Mouse (Mus musculus): ENCODE data around the gene Commd3. TPM values are rescaled to one million over a fixed set of nuclear protein-coding genes. Genes with fewer than 3 reads are reported as not detected.
A peak's percentile ranks its signal among the peaks of the same experiment; 100 is the strongest.

Gene Commd3
- 217 and 235 TPM in 2 replicates for polyA plus RNA-seq (2015; fragmentation: Nextera tagmentation; extraction: Ambion mirVana)

DNA sequence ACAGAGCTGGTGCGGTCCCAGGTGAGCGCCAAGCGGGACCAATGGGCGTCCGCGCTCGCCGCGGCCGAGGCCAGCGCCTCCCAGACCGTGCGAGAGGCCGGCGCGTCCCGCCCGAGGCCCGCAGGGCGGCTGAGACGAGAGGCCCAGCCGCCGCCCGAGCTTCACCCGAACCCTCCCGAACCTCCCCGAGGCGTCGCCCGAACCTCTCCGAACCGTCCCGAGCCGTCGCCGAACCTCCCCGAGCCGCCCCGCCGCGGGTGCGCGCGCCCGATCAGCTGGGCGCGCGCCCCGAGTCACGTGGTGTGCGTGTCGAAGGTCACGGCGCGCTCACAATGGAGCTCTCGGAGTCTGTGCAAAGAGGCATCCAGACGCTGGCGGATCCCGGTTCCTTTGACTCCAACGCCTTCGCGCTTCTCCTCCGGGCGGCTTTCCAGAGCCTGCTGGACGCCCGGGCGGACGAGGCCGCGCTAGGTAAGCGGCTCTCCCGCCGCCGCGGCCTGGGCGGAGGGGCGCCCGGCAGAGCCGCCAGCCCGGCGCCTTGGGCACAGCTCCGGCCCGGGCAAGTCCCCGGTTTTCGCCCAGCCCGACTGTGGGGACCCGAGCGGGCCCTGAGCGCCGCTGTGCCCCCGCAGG is at the start of gene Commd3:
Gene Commd3, plus strand, starts transcription at position 252 of the 633 bp plus-strand sequence.
- H3K4me3 ChIP-seq (replicated peaks): peak within 1 kb of the TSS; percentile 91
- peak within 1 kb of the TSS; percentile 97 for H3K9ac ChIP-seq
- no peaks in the 10 kb centered on the region for H3K4me1 ChIP-seq (replicated peaks)
- ATAC-seq: peak; percentile 92
- peak within 1 kb of the TSS; percentile 98 for H3K27ac ChIP-seq
- no peaks in the 10 kb centered on the region for H3K9me3 ChIP-seq
- peak within 1 kb of the TSS; percentile 85 for H3K4me2 ChIP-seq (replicated peaks)
- under 1% methylated on average over 90 of the region's 91 CpGs for WGBS
- no peaks in the 10 kb centered on the region for H3K36me3 ChIP-seq
- no peaks in the 10 kb centered on the region for H3K27me3 ChIP-seq (replicated peaks)

DNA sequence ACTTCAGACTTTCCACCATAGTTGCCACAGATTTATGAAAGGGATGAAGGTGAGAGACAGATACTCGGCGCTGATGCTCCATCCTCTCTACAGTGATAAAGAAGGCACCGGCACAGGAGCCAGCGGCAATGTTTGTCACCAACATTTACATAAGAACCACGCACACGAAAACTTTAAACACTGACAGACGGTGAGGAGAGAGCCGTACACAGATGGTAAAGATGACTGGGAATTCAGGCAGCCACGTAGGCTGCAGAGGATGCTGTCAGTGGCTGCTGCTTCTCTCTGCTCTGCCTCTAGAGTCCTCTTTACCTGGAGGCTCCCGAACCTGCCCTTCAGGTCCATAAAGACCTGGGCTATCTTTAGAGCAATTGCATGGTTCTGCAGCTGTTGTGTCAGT is 49.0 kb upstream of the Commd3 start:
- Histone ChIP-seq H3K27ac (no peak overlapping the region), H3K9ac (no peak overlapping the region), H3K9me3 (no peaks in the 10 kb centered on the region), H3K4me2 (replicated peaks) (no peak overlapping the region), H3K4me1 (replicated peaks) (no peaks in the 10 kb centered on the region), H3K27me3 (replicated peaks) (no peaks in the 10 kb centered on the region), H3K36me3 (no peaks in the 10 kb centered on the region), H3K4me3 (replicated peaks) (no peak overlapping the region)
- WGBS: 50% methylated on average over 10 of the region's 10 CpGs
- ATAC-seq: no peak

DNA sequence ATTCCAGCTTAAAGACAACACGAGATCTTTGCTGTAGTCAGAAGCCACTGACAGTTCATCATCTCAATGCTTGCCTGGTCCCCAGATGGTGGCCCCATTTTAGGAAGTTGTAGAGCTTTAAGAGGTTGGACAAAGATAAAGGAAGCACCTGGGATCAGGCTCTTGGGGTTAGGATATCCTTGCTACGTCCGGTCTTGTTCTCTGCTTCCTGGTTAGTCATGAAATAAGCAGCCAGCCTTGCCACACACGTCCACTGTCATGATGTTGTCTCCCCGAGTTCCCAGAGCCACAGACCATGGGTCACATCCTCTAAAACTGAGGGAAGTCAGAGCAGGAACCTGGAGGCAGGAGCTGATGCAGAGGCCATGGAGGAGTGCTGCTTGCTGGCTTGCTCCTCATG is 41.6 kb upstream of the Commd3 start:
- H3K4me1 ChIP-seq (replicated peaks): no peaks in the 10 kb centered on the region
- no peak overlapping the region for H3K4me3 ChIP-seq (replicated peaks)
- 66% methylated on average over 5 of the region's 5 CpGs for WGBS
- no peak overlapping the region for H3K4me2 ChIP-seq (replicated peaks)
- H3K36me3 ChIP-seq: no peaks in the 10 kb centered on the region
- H3K9me3 ChIP-seq: no peaks in the 10 kb centered on the region
- no peak overlapping the region for H3K9ac ChIP-seq
- H3K27me3 ChIP-seq (replicated peaks): no peaks in the 10 kb centered on the region
- no peak overlapping the region for H3K27ac ChIP-seq
- ATAC-seq: no peak

DNA sequence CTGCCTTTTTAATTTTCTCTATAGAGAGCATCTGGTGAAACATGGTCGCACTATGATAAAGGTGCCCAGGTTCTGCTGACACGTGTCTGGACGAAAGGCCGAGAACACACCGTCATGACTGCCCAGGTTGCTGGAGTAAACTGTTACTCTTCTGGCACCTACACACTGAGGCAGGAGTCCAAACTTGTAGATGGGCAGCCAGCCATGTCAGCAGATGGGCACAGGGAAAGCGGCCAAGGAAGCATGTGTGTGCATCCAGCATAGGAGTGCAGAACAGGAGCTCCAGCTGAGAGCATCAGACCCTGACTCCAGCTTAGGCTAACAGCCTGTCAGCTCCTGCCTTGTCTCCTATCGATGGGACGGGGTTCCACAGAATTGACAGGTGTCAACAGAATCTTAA is 37.1 kb upstream of the Commd3 start:
- H3K27ac ChIP-seq: no peak overlapping the region
- 85% methylated on average over 8 of the region's 8 CpGs for WGBS
- no peaks in the 10 kb centered on the region for H3K4me1 ChIP-seq (replicated peaks)
- no peak overlapping the region for H3K4me2 ChIP-seq (replicated peaks)
- no peaks in the 10 kb centered on the region for H3K27me3 ChIP-seq (replicated peaks)
- no peaks in the 10 kb centered on the region for H3K9me3 ChIP-seq
- H3K9ac ChIP-seq: no peak overlapping the region
- H3K4me3 ChIP-seq (replicated peaks): no peak overlapping the region
- ATAC-seq: no peak
- no peaks in the 10 kb centered on the region for H3K36me3 ChIP-seq

DNA sequence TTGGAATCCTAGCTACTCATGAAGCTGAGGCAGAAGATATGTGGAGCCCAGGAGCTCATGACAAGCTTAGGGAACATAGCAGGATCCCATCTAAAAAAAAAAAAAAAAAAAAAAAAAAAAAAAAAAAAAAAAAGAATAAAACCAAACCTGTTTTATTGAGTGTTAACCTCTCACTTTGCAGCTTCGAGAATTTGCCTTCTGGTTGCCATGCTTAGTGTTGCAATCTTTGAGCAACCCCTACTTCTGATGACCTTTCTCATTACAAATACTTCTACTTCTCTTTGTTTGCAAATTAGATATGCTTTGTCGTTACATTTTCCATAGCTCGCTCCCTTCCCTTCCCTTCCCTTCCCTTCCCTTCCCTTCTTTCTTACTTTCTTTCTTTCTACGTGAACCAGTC is 23.6 kb upstream of the Commd3 start:
- ATAC-seq: no peak
- no peaks in the 10 kb centered on the region for H3K4me1 ChIP-seq (replicated peaks)
- no peak overlapping the region for H3K4me2 ChIP-seq (replicated peaks)
- 81% methylated on average over 4 of the region's 4 CpGs for WGBS
- no peaks in the 10 kb centered on the region for H3K27me3 ChIP-seq (replicated peaks)
- no peaks in the 10 kb centered on the region for H3K9me3 ChIP-seq
- H3K27ac ChIP-seq: no peak overlapping the region
- H3K9ac ChIP-seq: no peak overlapping the region
- H3K36me3 ChIP-seq: no peaks in the 10 kb centered on the region
- H3K4me3 ChIP-seq (replicated peaks): no peak overlapping the region

DNA sequence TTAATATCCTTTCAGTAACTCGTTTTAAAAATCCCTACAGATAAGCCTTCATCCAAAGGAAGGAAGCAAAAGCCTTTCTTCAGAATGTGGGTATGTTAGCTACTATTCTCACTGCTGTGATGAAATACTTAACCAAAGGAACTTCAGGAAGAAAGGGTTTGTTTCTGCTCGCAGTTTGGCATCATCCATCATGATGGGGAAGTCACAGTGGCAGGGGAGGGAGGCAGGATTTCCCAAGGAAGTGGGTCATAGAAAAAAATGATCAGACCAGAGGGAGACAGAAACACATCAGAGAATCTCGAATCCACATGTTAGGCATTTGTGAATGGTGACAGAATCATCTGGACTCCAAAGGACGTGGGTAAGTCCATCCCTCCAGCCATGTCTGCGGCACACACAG is 17.4 kb upstream of the Commd3 start:
- Histone ChIP-seq H3K4me2 (replicated peaks) (no peak overlapping the region), H3K9ac (no peak overlapping the region), H3K36me3 (no peaks in the 10 kb centered on the region), H3K27me3 (replicated peaks) (no peaks in the 10 kb centered on the region), H3K27ac (no peak overlapping the region), H3K4me3 (replicated peaks) (no peak overlapping the region), H3K4me1 (replicated peaks) (no peaks in the 10 kb centered on the region), H3K9me3 (no peaks in the 10 kb centered on the region)
- ATAC-seq: no peak
- 65% methylated on average over 5 of the region's 5 CpGs for WGBS

DNA sequence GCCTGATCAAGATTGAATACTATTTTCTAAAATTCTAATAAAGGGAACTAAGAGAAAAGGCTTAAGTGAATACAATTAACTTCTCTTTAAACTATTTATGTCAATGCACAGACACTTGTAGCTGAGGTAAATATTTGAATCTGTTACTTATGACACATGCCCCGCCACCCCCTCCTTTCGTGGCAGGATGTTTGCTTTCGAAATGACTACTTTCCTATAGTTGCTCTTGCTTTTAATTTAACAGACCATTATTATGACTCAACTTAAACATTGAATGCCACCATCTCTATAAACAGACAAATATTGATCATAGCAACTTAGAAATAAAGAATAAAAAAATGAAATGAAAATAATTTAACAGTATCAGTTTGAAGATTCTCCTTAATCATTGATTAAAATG is 8.2 kb upstream of the Commd3 start:
- Histone ChIP-seq H3K4me2 (replicated peaks) (no peak overlapping the region), H3K9ac (no peak overlapping the region), H3K27ac (no peak overlapping the region), H3K4me3 (replicated peaks) (no peak overlapping the region), H3K4me1 (replicated peaks) (no peaks in the 10 kb centered on the region), H3K36me3 (no peaks in the 10 kb centered on the region), H3K27me3 (replicated peaks) (no peaks in the 10 kb centered on the region), H3K9me3 (no peaks in the 10 kb centered on the region)
- no peak for ATAC-seq
- 59% methylated on average over 3 of the region's 3 CpGs for WGBS

DNA sequence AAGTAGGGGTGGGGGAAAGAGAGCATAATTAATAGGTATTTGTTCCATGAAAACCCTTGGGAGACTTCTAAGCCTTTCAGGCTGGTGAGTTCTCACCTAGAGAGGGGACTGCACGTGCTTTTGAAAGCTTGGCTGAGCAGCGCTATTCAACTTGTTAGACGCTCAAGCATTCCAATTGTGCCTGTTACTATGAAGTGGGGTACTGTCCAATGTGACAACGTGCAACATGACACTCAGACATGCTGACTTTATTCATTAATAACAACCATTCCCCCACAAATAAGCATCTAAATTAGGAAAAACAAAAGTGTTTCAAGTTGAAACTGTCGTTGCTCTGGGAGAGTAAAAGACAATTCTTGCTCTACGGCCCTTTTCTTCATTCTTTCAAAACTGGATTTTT is 1.1 kb upstream of the Commd3 start:
- Histone ChIP-seq H3K27me3 (replicated peaks) (no peaks in the 10 kb centered on the region), H3K9me3 (no peaks in the 10 kb centered on the region), H3K9ac (no peak overlapping the region), H3K4me1 (replicated peaks) (no peaks in the 10 kb centered on the region), H3K4me2 (replicated peaks) (no peak overlapping the region), H3K4me3 (replicated peaks) (no peak overlapping the region), H3K36me3 (no peaks in the 10 kb centered on the region), H3K27ac (no peak overlapping the region)
- 68% methylated on average over 6 of the region's 6 CpGs for WGBS
- ATAC-seq: no peak

DNA sequence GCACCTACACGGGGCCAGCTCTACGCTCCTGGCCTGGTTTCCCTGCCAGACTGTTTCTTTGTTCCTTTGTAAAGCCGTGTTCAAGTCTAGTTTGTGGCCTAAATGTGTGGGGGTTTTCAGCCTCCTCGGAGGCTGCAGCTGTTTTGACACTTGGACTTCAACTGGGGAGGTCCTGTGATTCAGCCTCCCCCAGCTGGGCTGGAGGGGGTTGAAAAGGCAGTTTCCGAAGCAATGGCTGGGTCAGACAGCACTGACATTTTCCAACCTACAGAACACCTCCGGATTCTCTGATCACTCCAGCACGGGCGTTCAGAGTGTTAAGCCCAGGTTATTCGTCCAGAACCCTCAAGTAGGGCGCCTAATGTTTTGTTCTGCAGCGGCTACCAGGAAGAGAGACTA is 581 bp downstream of the Commd3 start:
- Histone ChIP-seq H3K4me1 (replicated peaks) (no peaks in the 10 kb centered on the region), H3K9me3 (no peaks in the 10 kb centered on the region), H3K36me3 (no peaks in the 10 kb centered on the region), H3K27me3 (replicated peaks) (no peaks in the 10 kb centered on the region), H3K4me2 (replicated peaks) (peak overlapping the region; percentile 85), H3K4me3 (replicated peaks) (peak overlapping the region; percentile 91), H3K27ac (peak overlapping the region; percentile 98), H3K9ac (peak overlapping the region; percentile 97)
- WGBS: under 1% methylated on average over 11 of the region's 11 CpGs
- no peak for ATAC-seq

DNA sequence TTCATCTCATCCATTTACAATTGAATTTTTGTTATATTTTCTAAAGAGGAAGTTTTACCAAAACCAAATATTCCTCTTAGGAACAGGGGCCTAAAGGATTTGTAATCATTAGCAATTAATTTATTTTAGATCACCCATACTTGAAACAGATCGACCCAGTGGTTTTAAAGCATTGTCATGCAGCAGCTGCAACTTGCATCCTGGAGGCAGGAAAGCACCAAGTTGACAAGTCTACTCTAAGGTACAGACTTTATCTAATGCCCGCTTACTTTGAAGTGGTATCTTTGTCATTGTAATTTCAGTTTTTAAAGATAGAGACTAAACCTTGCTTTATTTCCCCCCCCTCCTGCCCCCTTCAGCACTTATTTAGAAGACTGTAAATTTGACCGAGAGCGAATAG is 1.6 kb downstream of the Commd3 start:
- 67% methylated on average over 4 of the region's 4 CpGs for WGBS
- H3K4me3 ChIP-seq (replicated peaks): no peak overlapping the region
- no peaks in the 10 kb centered on the region for H3K36me3 ChIP-seq
- H3K9me3 ChIP-seq: no peaks in the 10 kb centered on the region
- peak overlapping the region; percentile 85; the same call in 1 of the 2 replicates for H3K4me2 ChIP-seq (replicated peaks)
- no peaks in the 10 kb centered on the region for H3K27me3 ChIP-seq (replicated peaks)
- no peak overlapping the region for H3K27ac ChIP-seq
- peaks cover 6% of the 10 kb centered on the region; the same call in 1 of the 2 replicates for H3K4me1 ChIP-seq (replicated peaks)
- H3K9ac ChIP-seq: no peak overlapping the region
- no peak for ATAC-seq

DNA sequence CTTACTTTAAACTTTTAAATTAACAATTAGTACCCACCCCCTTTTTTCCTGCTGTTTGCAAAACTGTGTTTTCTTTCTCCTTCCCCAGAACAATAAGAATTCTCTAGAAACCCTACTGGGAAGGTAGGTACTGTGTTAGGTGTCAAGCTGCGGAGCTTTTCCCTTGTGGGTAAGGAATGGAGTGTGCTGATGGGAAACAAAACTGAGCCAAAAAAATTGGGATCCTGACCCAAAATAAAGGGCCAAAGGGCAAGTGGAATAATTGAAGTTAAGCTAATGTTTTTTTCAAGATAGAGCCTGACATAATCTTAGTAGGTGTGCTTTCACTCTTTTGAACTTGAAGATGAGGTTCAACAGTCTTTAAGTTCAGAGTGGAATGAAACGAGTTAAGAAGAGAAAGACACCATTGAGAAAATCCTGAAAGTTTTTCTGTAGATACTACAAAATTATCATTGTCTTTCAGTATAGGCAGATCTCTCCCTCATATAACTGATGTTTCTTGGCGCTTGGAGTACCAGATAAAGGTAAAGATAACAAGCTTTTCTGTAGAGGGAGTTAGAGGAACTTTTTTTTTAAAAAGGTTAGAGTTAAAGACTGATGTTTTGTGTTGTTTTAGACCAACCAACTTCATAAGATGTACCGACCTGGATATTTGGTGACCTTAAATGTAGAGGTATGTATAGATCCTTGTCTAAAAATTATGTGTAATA is 2.2 kb downstream of the Commd3 start:
- 83% methylated on average over 4 of the region's 4 CpGs for WGBS
- ATAC-seq: no peak
- no peak overlapping the region for H3K4me3 ChIP-seq (replicated peaks)

DNA sequence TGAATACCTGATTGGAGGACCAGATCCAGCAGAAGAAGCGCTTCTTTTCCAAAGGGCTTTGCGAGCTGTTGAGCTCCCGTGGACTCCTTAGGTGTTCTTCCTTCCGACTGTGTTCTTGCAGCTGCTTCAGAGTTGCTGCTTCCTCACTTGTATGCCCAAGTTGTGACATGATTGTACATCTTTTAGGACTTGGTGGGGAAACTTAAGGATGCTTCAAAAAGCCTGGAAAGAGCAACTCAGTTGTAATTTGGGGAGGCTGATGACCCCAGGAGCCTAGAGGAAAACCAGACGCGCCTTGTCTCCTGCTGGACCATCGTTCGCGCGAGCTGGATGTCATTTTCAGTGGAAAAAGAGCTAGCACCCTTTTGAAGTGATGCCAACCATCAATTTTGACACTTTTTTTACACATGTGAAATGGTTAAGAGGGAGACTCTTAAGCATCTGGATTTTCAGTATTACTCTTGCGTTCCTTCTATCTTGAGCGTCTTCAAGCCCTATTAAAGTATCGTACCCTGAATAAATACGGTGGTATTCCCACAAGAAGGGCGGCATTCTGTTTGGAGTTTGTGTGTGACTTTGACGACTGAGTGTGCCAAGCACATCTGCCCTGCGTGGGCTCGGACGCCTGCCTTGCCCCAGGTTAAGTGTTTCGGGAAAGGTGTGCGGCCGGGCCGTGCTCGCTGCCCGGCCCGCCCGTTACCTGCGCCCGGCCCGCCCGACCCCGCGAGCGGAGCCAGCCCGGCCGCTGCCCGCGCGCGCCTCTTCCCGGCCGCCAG is 3.7 kb downstream of the Commd3 start:
- Histone ChIP-seq H3K27ac (peak overlapping the region; percentile 94), H3K9ac (peak overlapping the region; percentile 89), H3K4me2 (replicated peaks) (peak overlapping the region; percentile 85), H3K36me3 (no peaks in the 10 kb centered on the region), H3K4me1 (replicated peaks) (peaks cover 12% of the 10 kb centered on the region), H3K4me3 (replicated peaks) (peak overlapping the region; percentile 78), H3K27me3 (replicated peaks) (0 out of 2 replicates have a peak, but pooled peaks cover 3% of the 10 kb centered on the region), H3K9me3 (no peaks in the 10 kb centered on the region)
- ATAC-seq: no peak
- 16% methylated on average over 42 of the region's 42 CpGs for WGBS

More for the DNA sequence above, 2.2 kb downstream of the Commd3 start:
- Histone ChIP-seq H3K27ac (no peak overlapping the region), H3K4me1 (replicated peaks) (peaks cover 6% of the 10 kb centered on the region; the same call in 1 of the 2 replicates), H3K27me3 (replicated peaks) (0 out of 2 replicates have a peak, but pooled peaks cover 3% of the 10 kb centered on the region), H3K9me3 (no peaks in the 10 kb centered on the region), H3K9ac (no peak overlapping the region), H3K4me2 (replicated peaks) (no peak overlapping the region), H3K36me3 (no peaks in the 10 kb centered on the region)
